Mouse (Mus musculus): ENCODE results near the gene 4933402N03Rik. TPM values are rescaled to one million over a fixed set of nuclear protein-coding genes. Genes with fewer than 3 reads are reported as not detected.

The 4933402N03Rik gene
- polyA plus RNA-seq, 1 experiment = not detected

DNA sequence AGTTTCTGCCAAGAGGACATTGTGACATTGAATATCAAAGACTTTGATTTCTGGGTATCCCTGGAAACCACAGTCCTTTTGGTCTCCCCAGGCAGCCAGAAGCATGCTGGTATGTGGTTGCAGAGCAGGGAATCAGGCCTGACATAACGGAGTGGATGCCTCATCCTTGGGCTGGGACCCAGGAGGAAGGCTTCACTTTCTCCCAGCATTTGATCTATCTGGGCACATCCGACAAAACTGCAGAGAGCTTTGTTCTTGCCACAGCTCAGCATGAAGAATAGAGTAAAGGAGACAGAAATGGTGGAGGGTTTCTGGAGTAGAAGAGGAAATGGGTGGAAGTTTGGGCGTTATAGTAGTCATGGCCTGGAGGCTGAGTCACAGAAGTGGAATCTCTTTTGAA, 12.9 kb downstream of the 4933402N03Rik start:
- Histone ChIP-seq H3K27ac (ENCODE audit: insufficient read depth, low read depth, low read length) (no peak overlapping the region), H3K4me1 (ENCODE audit: control insufficient read depth, insufficient read depth, low read length) (no peaks in the 10 kb centered on the region), H3K4me3 (ENCODE audit: insufficient read depth, low read length) (no peak overlapping the region)
- TF ChIP-seq CTCF (IDR thresholded peaks at IDR 0.05; ENCODE audit: low read depth, low read length) (no peak), POLR2A (IDR thresholded peaks at IDR 0.05; ENCODE audit: borderline replicate concordance, low read depth, low read length) (no peak)

DNA sequence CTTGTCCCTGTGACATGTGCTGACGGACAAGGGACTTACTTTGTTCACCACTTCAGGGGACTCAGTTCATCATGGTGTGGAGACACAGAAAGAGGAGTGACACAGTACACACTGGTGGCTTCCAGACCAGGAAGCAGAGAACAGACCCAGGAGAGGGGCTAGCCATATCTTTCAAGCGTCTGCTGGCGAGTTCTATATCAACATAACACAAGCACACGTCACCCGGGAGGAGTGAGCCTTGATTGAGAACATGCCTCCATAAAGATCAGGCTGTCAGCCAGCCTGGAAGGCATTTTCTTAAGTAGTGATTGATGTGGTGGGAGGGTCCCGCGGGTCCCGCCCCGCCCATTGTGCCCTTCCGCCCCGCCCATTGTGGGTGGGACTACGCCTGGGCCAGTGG, 16.1 kb downstream of the 4933402N03Rik start:
- H3K4me1 ChIP-seq (ENCODE audit: control insufficient read depth, insufficient read depth, low read length) = no peaks in the 10 kb centered on the region
- H3K27ac ChIP-seq (ENCODE audit: insufficient read depth, low read depth, low read length) = no peak overlapping the region
- no peak for TF ChIP-seq POLR2A (IDR thresholded peaks at IDR 0.05; ENCODE audit: borderline replicate concordance, low read depth, low read length)
- no peak for TF ChIP-seq CTCF (IDR thresholded peaks at IDR 0.05; ENCODE audit: low read depth, low read length)
- no peak overlapping the region for H3K4me3 ChIP-seq (ENCODE audit: insufficient read depth, low read length)

- no peak overlapping the region for H3K27ac ChIP-seq (ENCODE audit: insufficient read depth, low read depth, low read length)
- no peaks in the 10 kb centered on the region for H3K4me1 ChIP-seq (ENCODE audit: control insufficient read depth, insufficient read depth, low read length)
- TF ChIP-seq POLR2A (IDR thresholded peaks at IDR 0.05; ENCODE audit: borderline replicate concordance, low read depth, low read length) = no peak
- no peak for TF ChIP-seq CTCF (IDR thresholded peaks at IDR 0.05; ENCODE audit: low read depth, low read length)
- no peak overlapping the region for H3K4me3 ChIP-seq (ENCODE audit: insufficient read depth, low read length)
These were observed 23.8 kb downstream of the 4933402N03Rik start for GRCm38 (mm10) chr7:131122210-131122807.

DNA sequence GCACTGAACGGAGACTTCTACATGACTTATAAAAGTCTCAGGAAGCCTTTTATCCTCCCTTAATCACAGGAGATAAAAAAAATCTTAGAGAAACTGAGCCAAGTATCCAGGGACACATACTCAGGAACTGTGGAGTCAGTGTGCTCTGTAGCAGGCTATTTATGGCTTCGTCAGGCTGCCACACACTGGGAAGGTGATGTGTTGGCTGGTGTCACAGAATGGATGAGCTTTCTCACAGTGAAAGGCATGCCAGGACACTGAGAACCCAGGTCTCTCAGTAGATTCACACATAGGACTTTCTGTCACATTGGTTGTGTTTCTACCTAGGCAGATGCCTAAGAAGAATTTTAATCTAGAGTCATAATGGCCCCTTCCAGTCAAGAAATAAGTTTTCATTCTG, 31.7 kb downstream of the 4933402N03Rik start:
- TF ChIP-seq CTCF (IDR thresholded peaks at IDR 0.05; ENCODE audit: low read depth, low read length) (no peak), POLR2A (IDR thresholded peaks at IDR 0.05; ENCODE audit: borderline replicate concordance, low read depth, low read length) (no peak)
- Histone ChIP-seq H3K4me1 (ENCODE audit: control insufficient read depth, insufficient read depth, low read length) (no peaks in the 10 kb centered on the region), H3K27ac (ENCODE audit: insufficient read depth, low read depth, low read length) (no peak overlapping the region), H3K4me3 (ENCODE audit: insufficient read depth, low read length) (no peak overlapping the region)

- no peak overlapping the region for H3K27ac ChIP-seq (ENCODE audit: insufficient read depth, low read depth, low read length)
- no peak overlapping the region for H3K4me3 ChIP-seq (ENCODE audit: insufficient read depth, low read length)
- no peak for TF ChIP-seq POLR2A (IDR thresholded peaks at IDR 0.05; ENCODE audit: borderline replicate concordance, low read depth, low read length)
- no peak for TF ChIP-seq CTCF (IDR thresholded peaks at IDR 0.05; ENCODE audit: low read depth, low read length)
- no peaks in the 10 kb centered on the region for H3K4me1 ChIP-seq (ENCODE audit: control insufficient read depth, insufficient read depth, low read length)
These were observed 32.4 kb downstream of the 4933402N03Rik start for GRCm38 (mm10) chr7:131113676-131114075.

GRCm38 (mm10) chr7:131112486-131112885, 33.6 kb downstream of the 4933402N03Rik start:
- no peak overlapping the region for H3K4me3 ChIP-seq (ENCODE audit: insufficient read depth, low read length)
- H3K4me1 ChIP-seq (ENCODE audit: control insufficient read depth, insufficient read depth, low read length) = no peaks in the 10 kb centered on the region
- TF ChIP-seq CTCF (IDR thresholded peaks at IDR 0.05; ENCODE audit: low read depth, low read length) = peak; percentile 77
- TF ChIP-seq POLR2A (IDR thresholded peaks at IDR 0.05; ENCODE audit: borderline replicate concordance, low read depth, low read length) = no peak
- H3K27ac ChIP-seq (ENCODE audit: insufficient read depth, low read depth, low read length) = no peak overlapping the region

Other genes starting within 250 kb of the 4933402N03Rik start
- 0.84 and 1.5 TPM in 2 replicates for gene Htra1, start 210.2 kb downstream of the 4933402N03Rik start, polyA plus RNA-seq (2012; ENCODE audit: insufficient read depth, insufficient read length, missing spikeins)
- gene Dmbt1, start 114.3 kb downstream of the 4933402N03Rik start, polyA plus RNA-seq (2012; ENCODE audit: insufficient read depth, insufficient read length, missing spikeins) = not detected in 2 replicates
- not detected in 2 replicates for gene 5430419D17Rik, start 28.1 kb upstream of the 4933402N03Rik start, polyA plus RNA-seq (2012; ENCODE audit: insufficient read depth, insufficient read length, missing spikeins)
- gene Cuzd1, start 176.0 kb upstream of the 4933402N03Rik start, polyA plus RNA-seq (2012; ENCODE audit: insufficient read depth, insufficient read length, missing spikeins) = not detected in 2 replicates
- gene Fam24b, start 183.2 kb upstream of the 4933402N03Rik start, polyA plus RNA-seq (2012; ENCODE audit: insufficient read depth, insufficient read length, missing spikeins) = not detected in 2 replicates
- not detected in 2 replicates for gene Fam24a, start 187.6 kb upstream of the 4933402N03Rik start, polyA plus RNA-seq (2012; ENCODE audit: insufficient read depth, insufficient read length, missing spikeins)
- 8.2 and 9.4 TPM in 2 replicates for gene 2310057M21Rik, start 216.4 kb upstream of the 4933402N03Rik start, polyA plus RNA-seq (2012; ENCODE audit: insufficient read depth, insufficient read length, missing spikeins)
- gene Pstk, start 224.8 kb upstream of the 4933402N03Rik start, polyA plus RNA-seq (2012; ENCODE audit: insufficient read depth, insufficient read length, missing spikeins) = 19.7 and 22.4 TPM in 2 replicates

Measured in bone marrow macrophage, adult 2 months (primary cell).